9 mouse cellular contexts compared by ENCODE assay signal in the genomic region with DNA sequence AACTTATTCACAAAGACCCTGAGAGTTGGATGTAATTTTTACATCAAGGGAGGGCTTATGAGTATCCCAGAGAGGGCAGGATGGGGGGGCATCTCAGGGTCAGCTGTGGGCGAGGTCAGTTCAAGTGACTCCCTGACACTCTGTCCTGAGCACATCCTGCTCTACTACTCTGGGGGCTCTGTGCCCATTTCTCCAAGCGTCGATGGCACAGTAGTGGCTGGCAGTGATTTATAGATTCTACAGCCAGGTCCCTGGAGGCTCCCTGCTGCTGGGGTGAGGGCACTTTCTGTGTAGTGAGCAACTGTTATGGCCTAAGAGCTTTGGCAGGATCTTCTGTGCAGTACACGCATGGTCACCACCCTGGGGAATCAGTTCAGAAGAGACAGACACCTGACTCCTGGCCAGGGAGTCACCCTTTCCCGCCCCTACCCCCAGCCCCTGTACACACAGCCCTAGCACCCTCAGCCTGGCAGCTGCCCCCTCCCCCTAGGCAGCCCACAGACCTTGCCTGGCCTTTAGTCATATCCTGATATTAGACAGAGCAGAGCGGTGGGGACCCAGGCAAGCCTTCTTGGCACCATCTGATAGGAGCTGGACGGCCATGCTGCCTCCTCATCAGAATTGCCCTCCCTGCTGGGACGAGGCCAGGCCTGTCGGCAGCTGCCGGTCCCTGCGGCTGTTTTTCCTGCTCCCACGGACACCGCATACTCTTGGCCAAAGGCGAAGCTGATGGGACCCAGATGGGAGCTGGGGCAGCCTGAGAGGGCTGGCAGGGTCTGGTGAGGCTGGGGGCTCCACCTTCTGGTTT. TPM values are rescaled to one million over a fixed set of nuclear protein-coding genes. Genes with fewer than 3 reads are reported as not detected.
DNase-seq lines count a peak whose midpoint lies in the region; ATAC-seq and TF ChIP-seq lines count a peak whose summit lies in the region.
"Had no signal": no experiment of that assay in that cellular context is flagged by ENCODE, and none has a peak within 500 bp of the region (broad histone marks: within the 10 kb centered on the region; RNA-seq: fewer than 3 reads in every experiment).

No protein-coding gene starts in this region.

- H3K4me2 ChIP-seq in limb, embryonic 14.5 days (replicated peaks; ENCODE audit: low read depth, low read length, severe bottlenecking), result no peak overlapping the region
- no peak overlapping the region for H3K4me2 ChIP-seq in liver, embryonic 11.5 days

- no peak for TF ChIP-seq POLR2A in heart, adult 2 months (IDR thresholded peaks at IDR 0.05; ENCODE audit: insufficient read depth, low read depth, low read length)
- TF ChIP-seq POLR2A in limb, embryonic 14.5 days (IDR thresholded peaks at IDR 0.05; ENCODE audit: borderline replicate concordance, extremely low read depth, insufficient read depth, insufficient read length), result no peak

- no peak overlapping the region for H3K4me3 ChIP-seq in heart, adult 2 months
- peak overlapping the region; percentile 63 for H3K4me3 ChIP-seq in gastrocnemius, adult 2 months
- no peak overlapping the region for H3K4me3 ChIP-seq in limb, embryonic 14.5 days (replicated peaks; ENCODE audit: low read length)
- H3K4me3 ChIP-seq in liver, embryonic 11.5 days (ENCODE audit: low read depth, low read length), result no peak overlapping the region

- H3K9ac ChIP-seq in heart, adult 2 months (ENCODE audit: low read depth, low read length), result no peak overlapping the region
- H3K9ac ChIP-seq in limb, embryonic 14.5 days (ENCODE audit: low read depth, low read length, severe bottlenecking), result no peak overlapping the region
- no peak overlapping the region for H3K9ac ChIP-seq in liver, embryonic 11.5 days (ENCODE audit: low read depth, low read length)

- H3K27ac ChIP-seq in heart, adult 2 months, result no peak overlapping the region
- H3K27ac ChIP-seq in gastrocnemius, adult 2 months, result peak overlapping the region; percentile 82
- no peak overlapping the region for H3K27ac ChIP-seq in limb, embryonic 14.5 days (replicated peaks; ENCODE audit: low read depth, low read length)
- no peak overlapping the region for H3K27ac ChIP-seq in liver, embryonic 11.5 days (ENCODE audit: low read depth, low read length)

- H3K27me3 ChIP-seq in heart, adult 2 months (ENCODE audit: control insufficient read depth, insufficient read depth, low read length), result no peaks in the 10 kb centered on the region
- no peaks in the 10 kb centered on the region for H3K27me3 ChIP-seq in limb, embryonic 14.5 days (ENCODE audit: control insufficient read depth, insufficient read depth, low read length)
- H3K27me3 ChIP-seq in liver, embryonic 11.5 days (replicated peaks; ENCODE audit: control insufficient read depth, insufficient read depth, low read length), result no peaks in the 10 kb centered on the region

- no peaks in the 10 kb centered on the region for H3K36me3 ChIP-seq in heart, adult 2 months (ENCODE audit: control insufficient read depth, insufficient read depth, low read length)
- no peaks in the 10 kb centered on the region for H3K36me3 ChIP-seq in limb, embryonic 14.5 days (ENCODE audit: control insufficient read depth, insufficient read depth, low read length)
- no peaks in the 10 kb centered on the region for H3K36me3 ChIP-seq in liver, embryonic 11.5 days (ENCODE audit: control insufficient read depth, insufficient read depth, low read length)

- no peaks in the 10 kb centered on the region for H3K9me3 ChIP-seq in limb, embryonic 14.5 days (ENCODE audit: control insufficient read depth, low read length)
- no peaks in the 10 kb centered on the region for H3K9me3 ChIP-seq in liver, embryonic 11.5 days (ENCODE audit: control insufficient read depth, low read length)

- H3K79me2 ChIP-seq in heart, adult 2 months (replicated peaks; ENCODE audit: control insufficient read depth, insufficient read depth, low read length), result no peaks in the 10 kb centered on the region

- peak; percentile 8; the same call in 1 of the 2 replicates for TF ChIP-seq CTCF in heart, adult 2 months (IDR thresholded peaks at IDR 0.05)
- TF ChIP-seq CTCF in gastrocnemius, adult 2 months (IDR thresholded peaks at IDR 0.05), result peak; percentile 17; the same call in 1 of the 2 replicates

- DNase-seq in heart, adult 2 months, result peak; percentile 38 to 50
- no peak for DNase-seq in heart, adult 9 months (ENCODE audit: low spot score in 2 of 2)
- DNase-seq in Muller cell, postnatal 12 days (ENCODE audit: inconsistent ontology term), result peak; percentile 89
- peak; percentile 92 for DNase-seq in gastrocnemius, adult 2 months
- peak; percentile 21 for DNase-seq in limb, embryonic 14.5 days (ENCODE audit: low spot score)
- peak; percentile 73 for DNase-seq in skeletal muscle tissue, adult 2 months (ENCODE audit: low read depth, low spot score)
- no peak for DNase-seq in liver, embryonic 11.5 days (ENCODE audit: low spot score)
- no peak for DNase-seq in layer of hippocampus, adult 8-10 months (ENCODE audit: low spot score in 2 of 2)

- WGBS in heart, adult 2 months, result 39% methylated on average over 14 of the region's 14 CpGs
- 32% methylated on average over 14 of the region's 14 CpGs for WGBS in limb, embryonic 14.5 days
- WGBS in liver, embryonic 11.5 days, result 63% methylated on average over 14 of the region's 14 CpGs

- no peak for TF ChIP-seq EP300 in heart, adult 2 months (IDR thresholded peaks at IDR 0.05; ENCODE audit: insufficient read depth, low read depth, low read length)

- no peak for ATAC-seq in limb, embryonic 14.5 days (ENCODE audit: low FRiP score, low read depth)
- no peak; the same call in 1 of the 2 replicates for ATAC-seq in liver, embryonic 11.5 days (replicated peaks; ENCODE audit: low FRiP score)

- H3K4me1 ChIP-seq in heart, adult 2 months (ENCODE audit: control insufficient read depth, insufficient read depth, low read length), result no peaks in the 10 kb centered on the region
- H3K4me1 ChIP-seq in limb, embryonic 14.5 days (ENCODE audit: control insufficient read depth, insufficient read depth, low read length), result peaks cover 5% of the 10 kb centered on the region
- H3K4me1 ChIP-seq in liver, embryonic 11.5 days (replicated peaks; ENCODE audit: control insufficient read depth, insufficient read depth, low read length), result no peaks in the 10 kb centered on the region

- intact Hi-C loops in heart, adult 2 months (cut with DNase I), result no loop called here
- intact Hi-C loops in gastrocnemius, adult 2 months (cut with DNase I), result no loop called here

RNA-seq across cellular contexts. Expression of a gene that starts 2.3 kb away (rescaled TPM):
- total RNA-seq in heart, adult 2 months (2021), result not detected
- polyA plus RNA-seq in heart, adult 2 months (2012; rRNA removed), result not detected in 2 replicates
- not detected for total RNA-seq in gastrocnemius, adult 2 months (2021)
- polyA plus RNA-seq in limb, embryonic 14.5 days (2012; rRNA removed), result not detected in 2 replicates
- polyA plus RNA-seq in limb, embryonic 14.5 days (2014; fragmentation: Nextera tagmentation; extraction: Ambion mirVana), result not detected in 2 replicates
- polyA plus RNA-seq in liver, embryonic 11.5 days (2014; fragmentation: Nextera tagmentation; extraction: Ambion mirVana), result not detected in 2 replicates
- total RNA-seq in layer of hippocampus, adult 8-10 months (2022), result not detected
- total RNA-seq: MEL had no signal

Comparison
In these comparisons a context has a peak if more than half of its experiments do, and no peak if none do; other contexts are left out.
1. DNase-seq: peak in heart, adult 2 months (2 of 2), Muller cell, postnatal 12 days (single experiment), gastrocnemius, adult 2 months (single experiment), limb, embryonic 14.5 days (single experiment) and skeletal muscle tissue, adult 2 months (single experiment); none in heart, adult 9 months (0 of 2), liver, embryonic 11.5 days (single experiment) and layer of hippocampus, adult 8-10 months (0 of 2).